Mouse (Mus musculus) CH12.LX (cell line): ENCODE results near the gene Ank3.
"Not testable (repeated sequence)": the region's sequence is repeated elsewhere in the genome, so short reads cannot be mapped to it uniquely, and the experiment has no call there.

Source experiments
- EP300 ChIP-seq: IDR thresholded peaks from 2 replicates; pipeline ENCODE4 v1.6.1; 2011; ENCODE audit warnings: low read length, improper control_type of control experiment
- POLR2A ChIP-seq: IDR thresholded peaks from 2 replicates; pipeline ENCODE4 v1.6.1; 2011; ENCODE audit warnings: low read depth, mild to moderate bottlenecking, improper control_type of control experiment, low read length
- RAD21 ChIP-seq: IDR thresholded peaks from 2 replicates; pipeline ENCODE4 v1.6.1; 2011; ENCODE audit warnings: low read depth, mild to moderate bottlenecking, low read length, improper control_type of control experiment, moderate library complexity
- ZC3H11A ChIP-seq: IDR thresholded peaks from 2 replicates; pipeline ENCODE4 v1.6.1; 2012; ENCODE audit warnings: low read depth, mild to moderate bottlenecking, inconsistent platforms, low read length, improper control_type of control experiment

DNA sequence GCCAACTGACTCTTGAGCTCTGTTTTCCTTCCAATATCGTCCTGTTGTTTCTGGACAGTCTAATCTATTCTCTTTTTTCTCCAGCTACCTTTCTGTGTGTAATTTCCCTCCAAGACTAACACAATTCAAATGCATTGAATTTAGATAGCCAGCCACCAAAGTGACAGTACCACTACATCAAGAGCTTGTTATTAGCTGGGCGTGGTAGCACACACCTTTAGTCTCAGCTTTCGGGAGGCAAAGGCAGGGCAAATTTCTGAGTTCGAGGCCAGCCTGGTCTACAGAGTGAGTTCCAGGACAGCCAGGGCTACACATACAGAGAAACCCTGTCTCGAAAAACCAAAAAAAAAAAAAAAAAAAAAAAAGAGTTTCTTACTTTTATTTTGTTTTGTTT lies 45.5 kb upstream of the Ank3 start:
- not testable (repeated sequence) for TF ChIP-seq RAD21, ZC3H11A, POLR2A, EP300
